Mouse (Mus musculus) testis, adult 2 months (tissue): ENCODE results near the gene Fkbp7. TPM values are rescaled to one million over a fixed set of nuclear protein-coding genes. Genes with fewer than 3 reads are reported as not detected.

Source experiments
- H3K27ac ChIP-seq: fragments of 200-500 bp; 2 replicates; pipeline ENCODE4 v1.5.1; 2012; ENCODE audit warnings: low read depth, low read length; ENCODE audit not compliant: control insufficient read depth, insufficient read depth
- H3K27me3 ChIP-seq: fragments of 200-500 bp; 2 replicates; pipeline ENCODE4 v1.6.1; 2012; ENCODE audit warnings: mild to moderate bottlenecking, low read length, moderate library complexity; ENCODE audit not compliant: control insufficient read depth, insufficient read depth
- H3K36me3 ChIP-seq: fragments of 200-500 bp; 2 replicates; pipeline ENCODE4 v1.6.1; 2012; ENCODE audit warnings: mild to moderate bottlenecking, low read length; ENCODE audit not compliant: control insufficient read depth, insufficient read depth
- H3K4me1 ChIP-seq: fragments of 200-500 bp; 2 replicates; pipeline ENCODE4 v1.6.1; 2012; ENCODE audit warnings: low read length; ENCODE audit not compliant: control insufficient read depth, insufficient read depth
- H3K4me3 ChIP-seq: fragments of 200-500 bp; 2 replicates; pipeline ENCODE4 v1.5.1; 2012; ENCODE audit warnings: low read depth, mild to moderate bottlenecking, low read length, moderate library complexity, mixed read lengths; ENCODE audit not compliant: control insufficient read depth
- CTCF ChIP-seq: fragments of 200-500 bp; IDR thresholded peaks from 2 replicates; pipeline ENCODE4 v1.5.1; 2012; ENCODE audit warnings: low read depth, mild to moderate bottlenecking, inconsistent platforms, low read length, moderate library complexity; ENCODE audit not compliant: control insufficient read depth, insufficient read depth, insufficient replicate concordance
- POLR2A ChIP-seq: fragments of 200-500 bp; IDR thresholded peaks from 2 replicates; pipeline ENCODE4 v1.6.1; 2012; ENCODE audit warnings: low read depth, mild to moderate bottlenecking, inconsistent platforms, low read length, moderate library complexity; ENCODE audit not compliant: control insufficient read depth
- polyA plus RNA-seq: library from polyadenylated mRNA; depleted of rRNA; stranded (reverse); fragments of >200 nt; gene quantifications from 2 replicates; pipeline ENCODE4 v1.2.3, GENCODE M21; 2012; rRNA removed

The Fkbp7 gene
- polyA plus RNA-seq, 1 experiment, result 19.2 TPM

DNA sequence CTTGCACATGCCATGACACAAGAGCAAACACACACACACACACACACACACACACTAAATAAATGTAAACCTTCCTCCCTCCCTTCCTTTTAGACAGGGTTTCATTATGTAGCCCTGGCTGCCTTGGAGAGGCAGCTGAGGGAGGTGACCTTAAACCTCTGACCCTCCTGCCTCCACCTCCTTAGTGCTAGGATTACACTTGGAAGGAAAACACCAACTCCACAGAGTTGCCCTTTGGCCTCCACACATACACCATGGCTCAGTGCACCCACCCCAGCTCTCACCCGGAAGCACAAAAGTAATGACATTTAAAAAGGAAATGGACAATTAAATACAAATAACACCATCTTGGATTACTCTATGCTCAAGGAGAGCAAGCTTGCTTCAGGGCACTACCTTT, 51.2 kb downstream of the Fkbp7 start:
- Histone ChIP-seq H3K27ac (no peak overlapping the region), H3K36me3 (no peaks in the 10 kb centered on the region), H3K27me3 (no peaks in the 10 kb centered on the region), H3K4me3 (no peak overlapping the region), H3K4me1 (no peaks in the 10 kb centered on the region; the same call in 1 of the 2 replicates)
- TF ChIP-seq CTCF (no peak), POLR2A (no peak)

DNA sequence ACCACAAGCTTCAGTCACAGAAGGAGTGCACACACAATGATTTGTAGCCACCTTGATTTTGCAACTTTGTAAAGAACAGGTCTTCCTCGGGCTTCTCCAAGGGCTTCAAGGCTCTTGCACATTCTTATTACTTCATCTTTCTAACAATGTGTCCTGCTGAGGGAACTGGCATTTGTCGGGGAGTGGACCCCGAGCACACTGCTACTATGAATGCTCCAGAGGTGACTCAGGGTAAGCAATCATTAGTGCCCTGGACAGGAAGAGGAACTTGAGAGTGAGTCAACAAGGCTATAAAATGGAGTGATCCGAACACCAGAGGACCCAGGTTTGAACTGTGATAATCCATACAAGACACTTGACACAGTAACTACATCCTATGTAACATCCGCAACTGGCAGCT, 52.7 kb downstream of the Fkbp7 start:
- Histone ChIP-seq H3K27ac (no peak overlapping the region), H3K4me1 (no peaks in the 10 kb centered on the region), H3K27me3 (no peaks in the 10 kb centered on the region), H3K4me3 (no peak overlapping the region), H3K36me3 (no peaks in the 10 kb centered on the region)
- TF ChIP-seq POLR2A, result no peak
- no peak for TF ChIP-seq CTCF

DNA sequence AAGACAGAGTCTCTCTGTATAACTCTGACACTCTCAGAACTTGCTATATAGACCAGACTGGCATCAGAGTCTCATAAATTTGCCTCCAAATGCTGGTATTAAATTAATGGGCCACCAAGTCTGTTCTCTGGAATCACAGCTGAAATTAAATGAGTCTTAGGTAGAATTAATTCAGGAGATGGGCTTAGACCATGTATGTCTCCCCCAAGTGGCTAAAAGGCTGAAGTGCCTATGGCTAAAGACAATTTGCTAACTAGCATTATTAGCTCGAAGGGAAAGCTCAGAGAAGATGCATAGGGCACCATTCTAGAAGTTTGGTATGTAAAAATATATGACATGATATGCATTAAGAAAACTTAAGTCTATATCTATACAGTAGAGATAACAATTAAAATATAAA, 54.8 kb downstream of the Fkbp7 start:
- no peak for TF ChIP-seq CTCF
- TF ChIP-seq POLR2A, result no peak

More for the DNA sequence above, 54.8 kb downstream of the Fkbp7 start:
- Histone ChIP-seq H3K4me1 (no peaks in the 10 kb centered on the region), H3K27ac (no peak overlapping the region), H3K4me3 (no peak overlapping the region), H3K36me3 (no peaks in the 10 kb centered on the region), H3K27me3 (no peaks in the 10 kb centered on the region)

Other genes with a start within 250 kb of the Fkbp7 start
- 17.2 and 21.1 TPM in 2 replicates for gene Prkra, start 25.1 kb downstream of the Fkbp7 start, polyA plus RNA-seq
- 0.17 and 0.52 TPM in 2 replicates for gene Pjvk, start 24.6 kb downstream of the Fkbp7 start, polyA plus RNA-seq
- gene Plekha3, start 2.2 kb upstream of the Fkbp7 start, polyA plus RNA-seq, result 16.6 and 20.2 TPM in 2 replicates